18 mouse cellular contexts compared by ENCODE assay signal in genomic region chrX:167394940-167395339, GRCm38 (mm10). TPM values are rescaled to one million over a fixed set of nuclear protein-coding genes. Genes with fewer than 3 reads are reported as not detected.
DNase-seq lines count a peak whose midpoint lies in the region; ATAC-seq lines count a peak whose summit lies in the region.
"Had no signal": no experiment of that assay in that cellular context is flagged by ENCODE, and none has a peak within 500 bp of the region (broad histone marks: within the 10 kb centered on the region; RNA-seq: fewer than 3 reads in every experiment).

No protein-coding gene starts in this region.

- ATAC-seq in megakaryocyte progenitor cell, adult 5-6 weeks (replicated peaks; ENCODE audit: poor library complexity): no peak
- ATAC-seq: CD4-positive, CD25-positive, alpha-beta regulatory T cell, adult 4 months; forebrain, postnatal 0 days; hindbrain, postnatal 0 days; midbrain, embryonic 13.5 days had no signal

- peak; percentile 47 for DNase-seq in kidney, adult 11 months
- no peak for DNase-seq in kidney, postnatal 4 days
- DNase-seq in lung, postnatal 36 days: peak; percentile 6
- no peak for DNase-seq in lung, adult 18-20 months
- DNase-seq in kidney, adult 9 months: peak; percentile 77
- peak; percentile 26 to 57 for DNase-seq in kidney, postnatal 36 days
- no peak for DNase-seq in heart, postnatal 4 days
- DNase-seq: cerebellum, adult 2 months; cerebellum, postnatal 14 days; forebrain, postnatal 0 days; heart, postnatal 10 days; layer of hippocampus, postnatal 36 days; left cerebral cortex, postnatal 4 days; lung, postnatal 4 days had no signal

RNA-seq across cellular contexts. Expression of gene Prps2, which starts 12.4 kb away (rescaled TPM):
- total RNA-seq in megakaryocyte progenitor cell, adult 5-6 weeks (2015): 72.7 and 76.0 TPM in 2 replicates
- 52.3 and 53.5 TPM in 2 replicates for total RNA-seq in megakaryocyte progenitor cell, adult 5-6 weeks (2017)
- total RNA-seq in heart, postnatal 4 days (2021): 10 to 100 TPM; 24.9 to 29.2 TPM

Comparison
In these comparisons a context has a peak if more than half of its experiments do, and no peak if none do; other contexts are left out.
1. DNase-seq: peak in kidney, adult 11 months (single experiment), lung, postnatal 36 days (single experiment), kidney, adult 9 months (single experiment) and kidney, postnatal 36 days (2 of 2); none in kidney, postnatal 4 days (0 of 2), lung, adult 18-20 months (0 of 2) and heart, postnatal 4 days (single experiment).